Mouse (Mus musculus): ENCODE data around the gene Smco2. TPM values are rescaled to one million over a fixed set of nuclear protein-coding genes. Genes with fewer than 3 reads are reported as not detected.

The Smco2 gene
- total RNA-seq, 2 experiments from 2014 or later, result not detected

DNA sequence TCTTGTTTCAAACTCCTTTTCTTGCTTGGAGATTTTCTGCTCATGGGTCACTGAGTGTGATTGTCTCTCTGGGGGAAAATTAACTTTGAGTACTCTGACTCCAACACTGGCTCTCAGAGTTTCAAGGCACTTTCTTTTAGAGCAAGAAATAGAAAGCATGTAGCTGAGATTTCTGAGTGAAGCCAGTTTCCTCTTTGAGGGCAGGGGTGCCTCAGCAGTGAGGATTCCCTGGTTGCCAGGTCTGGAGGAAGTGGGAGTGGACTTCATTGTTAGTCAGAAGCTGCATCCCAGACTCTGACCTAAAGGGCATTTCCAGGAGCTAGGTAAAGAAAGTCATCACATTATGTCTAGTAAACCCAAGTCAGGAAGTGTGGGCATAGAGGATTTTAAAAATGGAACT is 40.7 kb downstream of the Smco2 start:
- no peak for ATAC-seq (replicated peaks; ENCODE audit: low FRiP score, low TSS enrichment, poor library complexity, severe bottlenecking)

DNA sequence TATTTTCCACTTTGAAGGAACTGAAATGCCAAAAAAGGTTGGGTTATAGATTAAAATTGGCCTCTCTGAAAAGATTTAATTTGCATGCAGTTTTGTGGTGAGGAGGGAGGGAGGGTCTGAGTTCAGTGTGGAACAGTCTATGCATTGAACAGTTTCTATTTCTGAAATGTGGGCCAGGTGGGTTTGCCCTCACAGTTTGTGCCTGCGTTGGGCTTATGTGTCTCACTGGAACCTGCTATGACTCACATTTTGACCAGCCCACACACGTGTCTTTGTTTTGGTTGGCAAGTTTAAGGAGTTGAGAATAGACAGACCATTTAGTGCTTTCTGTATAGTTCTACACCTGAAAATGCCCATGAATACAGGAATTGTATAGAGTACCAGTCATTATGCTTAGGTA is 44.0 kb downstream of the Smco2 start:
- no peak for ATAC-seq (replicated peaks; ENCODE audit: low FRiP score, low TSS enrichment, poor library complexity, severe bottlenecking)

DNA sequence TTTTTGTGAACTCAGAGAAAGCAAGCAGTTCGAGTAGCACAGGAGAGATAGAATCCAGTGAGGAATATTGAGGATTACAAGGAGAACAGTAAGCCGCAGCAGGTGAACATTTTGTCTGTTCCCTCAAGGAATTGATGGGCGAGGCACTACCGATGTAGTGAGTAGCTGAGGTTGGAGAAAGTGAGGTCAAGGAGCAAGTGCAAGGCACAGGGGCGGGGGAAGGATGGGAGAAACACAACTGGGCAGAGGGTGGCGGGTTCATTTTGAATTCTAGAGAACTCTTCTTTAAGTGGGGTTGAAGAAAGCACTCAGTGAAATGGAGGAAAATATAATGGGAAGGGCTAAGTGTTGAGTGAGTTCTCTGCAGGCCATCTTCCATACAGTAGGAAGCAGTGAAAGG is 48.8 kb downstream of the Smco2 start:
- ATAC-seq (replicated peaks; ENCODE audit: low FRiP score, low TSS enrichment, poor library complexity, severe bottlenecking), result no peak

DNA sequence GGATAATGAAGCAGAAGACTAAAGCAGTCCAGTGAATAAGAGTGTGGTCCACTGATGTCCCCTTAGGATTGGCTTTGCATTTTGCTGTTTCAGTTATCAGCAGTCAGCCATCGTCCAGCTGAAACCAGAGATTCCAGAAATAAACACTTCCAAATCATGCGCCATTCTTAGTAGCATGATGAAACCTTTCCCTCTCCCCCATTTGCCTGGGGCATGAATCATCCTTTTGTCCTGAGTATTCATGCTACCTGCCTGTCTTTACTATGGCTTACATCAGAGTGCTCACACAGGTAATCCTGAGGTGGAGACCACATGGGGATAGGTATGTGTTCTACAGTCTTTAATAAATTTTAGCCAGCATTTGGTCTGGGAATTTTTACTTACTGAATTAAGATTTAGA is 49.7 kb downstream of the Smco2 start:
- ATAC-seq (replicated peaks; ENCODE audit: low FRiP score, low TSS enrichment, poor library complexity, severe bottlenecking), result no peak

DNA sequence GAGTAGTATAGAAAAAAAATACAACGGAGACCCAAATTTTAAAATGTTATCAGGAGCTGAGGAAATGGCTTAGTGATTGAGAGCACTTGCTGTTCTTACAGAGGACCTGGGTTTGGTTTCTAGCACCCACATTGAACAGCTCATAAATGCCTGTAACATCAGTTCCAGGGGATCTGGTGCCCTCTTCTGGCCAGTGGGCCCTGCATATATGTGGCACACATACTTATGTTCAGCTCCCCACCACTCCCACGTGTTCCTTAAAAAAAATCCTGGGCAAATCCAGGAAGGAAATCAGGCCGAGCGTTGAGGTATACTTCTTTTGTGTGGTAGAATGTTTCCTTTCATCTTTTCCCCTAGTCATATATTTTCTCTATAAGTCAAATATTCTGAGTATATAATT is 52.0 kb downstream of the Smco2 start:
- ATAC-seq (replicated peaks; ENCODE audit: low FRiP score, low TSS enrichment, poor library complexity, severe bottlenecking), result no peak

DNA sequence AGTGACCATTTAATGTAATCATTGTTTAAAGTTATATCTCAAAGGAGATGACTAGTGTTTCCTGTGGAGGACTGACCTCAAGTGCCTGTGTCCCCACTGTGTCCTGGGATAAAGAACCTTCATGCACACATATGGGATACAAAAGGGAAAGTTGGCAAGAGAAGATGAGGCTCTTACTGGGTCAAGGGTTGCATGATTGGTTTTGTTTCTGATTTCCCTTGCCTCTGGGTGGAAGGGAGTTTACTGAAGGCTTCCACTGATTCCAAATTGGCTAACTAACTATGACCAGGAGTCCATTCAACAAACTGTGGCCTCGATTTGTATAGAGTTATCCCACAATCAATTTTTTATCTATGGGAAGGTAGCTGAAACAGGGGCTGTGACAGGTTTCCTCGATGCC is 53.7 kb downstream of the Smco2 start:
- no peak for ATAC-seq (replicated peaks; ENCODE audit: low FRiP score, low TSS enrichment, poor library complexity, severe bottlenecking)

DNA sequence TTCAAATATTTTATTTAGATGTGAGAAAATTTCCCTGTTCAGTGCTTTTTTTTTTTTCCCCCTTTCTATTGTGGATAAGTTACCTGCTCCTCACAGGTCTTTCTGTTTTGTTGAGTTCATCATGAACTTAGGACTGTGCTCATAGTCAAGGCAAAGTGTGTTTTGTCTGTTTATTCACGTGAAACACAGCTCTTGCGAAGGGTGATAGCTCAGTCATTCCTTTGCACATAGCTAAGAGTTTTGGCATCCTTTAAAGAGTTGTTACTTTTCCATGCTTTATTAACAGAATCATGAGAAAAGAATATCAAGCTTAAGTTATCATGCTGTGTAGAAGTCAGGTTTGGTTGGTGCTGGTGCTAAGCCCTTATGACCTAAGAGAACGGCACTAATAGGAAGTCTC is 54.8 kb downstream of the Smco2 start:
- ATAC-seq (replicated peaks; ENCODE audit: low FRiP score, low TSS enrichment, poor library complexity, severe bottlenecking), result no peak

DNA sequence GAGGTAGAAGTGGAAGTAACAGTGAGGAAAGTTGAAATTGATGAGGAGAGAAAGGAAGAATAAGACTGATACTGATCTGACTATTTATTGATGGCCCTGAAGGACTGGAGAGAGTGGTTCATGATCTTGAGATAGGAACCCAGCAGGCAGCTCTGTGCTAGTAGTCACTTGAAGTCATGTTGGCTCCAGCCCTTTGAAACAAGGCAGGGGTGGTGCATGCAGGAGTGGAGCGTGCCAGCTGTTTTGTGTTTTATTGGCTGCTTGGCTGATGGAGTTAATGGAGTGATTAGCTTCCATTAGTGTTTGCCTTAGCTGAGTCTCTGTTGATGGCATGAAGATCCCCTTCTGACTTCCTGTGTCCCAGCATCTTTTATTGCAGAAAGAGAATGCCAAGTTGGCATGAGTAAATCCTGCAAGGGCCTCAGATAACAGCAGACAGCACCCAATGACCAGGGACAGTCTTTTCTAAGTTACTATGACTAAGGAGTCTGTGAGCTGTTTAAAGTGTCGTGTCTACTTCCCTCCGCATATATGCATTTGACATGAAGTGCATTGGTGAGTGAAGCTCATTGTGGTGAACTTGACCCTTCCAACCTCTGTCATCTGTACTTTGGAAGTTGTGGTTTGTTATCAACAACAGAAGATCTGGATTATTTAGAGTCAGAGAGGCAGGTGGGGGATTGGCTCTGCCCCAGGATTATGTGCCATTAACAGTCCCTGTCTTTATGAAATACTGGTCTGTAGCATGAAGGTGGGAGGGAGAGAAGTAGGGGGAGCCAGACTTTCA is 56.3 kb downstream of the Smco2 start:
- ATAC-seq (replicated peaks; ENCODE audit: low FRiP score, low TSS enrichment, poor library complexity, severe bottlenecking), result no peak

DNA sequence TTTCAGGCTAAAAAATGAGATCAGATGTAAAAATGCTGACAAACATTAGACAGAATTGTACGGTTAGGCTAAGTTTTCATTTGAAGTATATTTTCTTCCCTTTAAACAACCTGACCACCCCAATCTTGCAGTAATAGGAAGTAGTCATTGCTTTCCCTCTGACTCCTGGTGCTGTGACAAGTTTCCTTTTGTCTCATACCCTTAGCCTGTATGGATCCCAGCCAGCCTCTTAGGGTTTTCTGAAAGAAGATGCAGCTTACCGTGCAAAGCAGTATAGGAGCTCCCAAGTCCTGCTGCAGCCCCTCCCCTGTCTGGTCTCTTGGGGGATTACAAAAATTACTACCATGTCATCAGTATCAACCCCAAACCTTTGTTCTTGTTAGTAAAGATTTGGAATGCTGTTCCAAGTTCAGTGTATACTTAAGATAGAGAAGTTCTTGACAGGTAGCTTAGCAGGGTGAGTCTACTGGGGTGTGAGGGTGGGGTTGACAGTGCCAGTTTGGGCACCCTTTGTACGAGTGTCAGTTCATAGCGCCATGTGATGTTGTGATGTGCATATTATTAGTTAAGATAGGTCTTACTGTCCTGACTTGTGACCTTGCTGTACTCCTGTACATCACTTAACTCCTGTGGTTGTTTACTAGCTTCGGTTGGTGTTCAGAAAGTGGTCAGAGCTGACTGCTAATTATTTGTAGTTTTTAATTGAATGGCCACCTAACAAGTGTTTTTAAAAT is 57.3 kb downstream of the Smco2 start:
- ATAC-seq (replicated peaks; ENCODE audit: low FRiP score, low TSS enrichment, poor library complexity, severe bottlenecking), result no peak

DNA sequence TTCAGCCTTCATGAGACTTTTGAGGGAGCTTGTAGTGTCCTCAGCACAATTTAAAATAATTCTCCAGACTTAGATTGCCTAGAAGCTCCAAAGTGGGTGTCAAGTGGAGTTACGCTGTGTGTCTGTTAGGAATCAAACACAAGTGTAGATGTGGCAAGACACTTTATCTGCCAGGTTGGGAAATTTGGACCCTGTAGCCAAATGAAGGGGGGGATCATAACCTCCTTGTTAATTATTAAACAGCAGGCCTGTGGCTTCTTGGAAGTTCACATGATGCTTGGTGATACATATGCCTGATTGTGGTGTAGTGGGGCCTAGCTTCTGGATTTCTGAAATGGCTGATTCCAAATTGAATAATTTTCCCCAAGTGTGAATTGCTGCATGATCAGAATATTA is 57.9 kb downstream of the Smco2 start:
- ATAC-seq (replicated peaks; ENCODE audit: low FRiP score, low TSS enrichment, poor library complexity, severe bottlenecking), result no peak

DNA sequence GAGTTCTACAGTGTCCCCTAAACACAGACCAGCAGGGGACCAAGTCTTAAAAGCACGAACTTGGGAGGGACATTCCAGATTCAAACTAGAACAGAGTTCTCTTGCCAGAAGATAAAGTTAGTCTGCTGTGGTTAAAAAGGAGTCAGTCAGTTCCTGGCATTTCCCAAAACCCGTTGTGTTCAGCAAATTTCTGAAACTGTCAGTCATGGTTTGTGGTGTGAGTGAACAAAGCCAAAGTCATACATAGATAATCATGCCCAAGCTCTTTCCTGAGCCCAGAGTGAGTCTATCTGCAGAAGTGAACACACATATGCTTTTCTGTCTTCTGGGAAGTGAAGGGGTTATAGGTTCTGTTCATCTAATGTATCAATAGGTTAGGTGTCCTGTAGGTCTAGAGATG is 58.9 kb downstream of the Smco2 start:
- ATAC-seq (replicated peaks; ENCODE audit: low FRiP score, low TSS enrichment, poor library complexity, severe bottlenecking), result peak; percentile 38; the same call in 1 of the 2 replicates

DNA sequence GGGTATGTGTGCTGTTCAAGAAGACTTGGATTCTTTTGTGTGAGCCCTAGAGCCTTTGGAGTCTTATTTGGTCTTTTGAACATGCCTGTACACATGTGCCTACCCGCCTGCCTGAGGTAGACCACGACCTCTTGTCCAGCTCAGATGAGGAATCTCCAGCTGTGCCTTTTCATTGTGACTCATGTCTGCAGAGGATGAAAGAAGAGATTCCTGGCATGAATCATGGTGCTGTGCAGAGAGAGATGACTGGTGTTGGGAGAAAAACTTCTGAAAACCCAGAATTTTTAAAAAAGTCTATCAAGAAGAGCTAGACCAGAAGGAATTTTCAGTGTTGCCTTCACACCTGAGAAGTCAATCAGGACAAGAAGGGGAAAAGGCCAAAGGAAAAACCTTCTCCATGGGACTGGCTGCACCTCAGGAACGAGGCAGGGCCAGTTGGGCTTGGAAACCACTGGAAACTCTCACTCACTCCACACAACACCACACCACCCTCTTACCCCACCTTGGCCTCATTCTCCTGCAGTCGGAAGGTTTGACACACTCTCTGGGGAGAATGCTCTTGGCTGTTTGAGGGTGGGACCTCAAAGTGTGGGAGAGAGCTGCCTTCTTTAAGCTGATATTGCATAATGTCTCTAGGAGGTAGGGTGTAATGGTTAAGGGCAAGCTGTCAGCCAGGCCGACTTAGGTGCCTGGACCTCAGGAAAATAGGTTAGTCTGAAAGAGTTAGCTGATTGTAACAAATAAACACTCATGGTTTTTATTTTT is 60.0 kb downstream of the Smco2 start:
- no peak for ATAC-seq (replicated peaks; ENCODE audit: low FRiP score, low TSS enrichment, poor library complexity, severe bottlenecking)

DNA sequence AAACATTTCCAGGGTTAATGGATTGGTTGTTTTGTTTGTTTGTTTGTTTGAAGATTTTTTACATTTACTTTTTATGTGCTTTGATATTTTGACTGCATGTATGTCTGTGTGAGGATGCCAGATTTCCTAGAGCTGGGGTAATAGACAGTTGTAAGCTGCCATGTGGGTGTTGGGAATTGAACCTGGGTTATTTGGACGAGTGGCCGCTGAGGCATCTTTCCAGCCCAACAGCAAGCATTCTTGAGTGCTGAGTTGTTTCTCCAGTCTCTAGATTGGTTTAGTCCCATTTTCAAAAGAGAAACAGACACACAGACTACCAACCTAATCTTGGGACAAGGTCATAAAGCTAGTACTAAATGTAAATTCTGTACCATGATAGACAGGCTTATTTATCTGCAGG is 60.9 kb downstream of the Smco2 start:
- ATAC-seq (replicated peaks; ENCODE audit: low FRiP score, low TSS enrichment, poor library complexity, severe bottlenecking), result no peak

DNA sequence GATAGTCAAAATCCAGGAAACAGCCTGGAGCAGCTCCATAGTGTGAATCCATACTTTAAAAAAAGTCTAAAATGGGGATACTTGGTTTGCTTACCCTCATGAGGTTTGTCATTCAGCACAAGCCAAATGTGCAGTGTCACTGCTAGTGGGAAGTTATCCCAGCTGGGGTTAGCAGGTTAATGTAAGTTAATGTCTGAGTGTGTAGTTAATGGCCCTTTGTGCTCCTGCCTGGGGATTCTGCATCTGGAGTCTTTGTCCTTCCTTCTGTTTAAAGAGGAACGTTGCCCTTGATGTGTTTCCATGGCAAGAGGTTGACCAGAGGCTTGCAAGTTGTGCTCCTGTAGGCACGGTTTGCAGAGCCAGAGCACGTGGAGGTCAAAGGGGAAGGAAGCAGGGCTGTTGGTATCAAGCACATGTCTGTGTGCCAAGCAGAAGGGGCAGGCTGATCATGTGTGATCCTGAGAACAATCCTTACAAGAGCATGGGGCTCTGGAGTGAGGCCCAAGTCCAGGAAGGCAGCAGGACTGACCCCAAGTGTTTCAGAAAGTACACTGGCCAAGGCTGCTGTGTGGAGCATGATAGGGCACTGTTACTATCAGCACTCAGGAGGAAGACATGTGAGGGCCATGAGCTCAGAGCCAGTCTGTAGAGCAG is 63.1 kb downstream of the Smco2 start:
- ATAC-seq (replicated peaks; ENCODE audit: low FRiP score, low TSS enrichment, poor library complexity, severe bottlenecking), result 0 out of 2 replicates have a peak, but pooled peaks have one; percentile 50

DNA sequence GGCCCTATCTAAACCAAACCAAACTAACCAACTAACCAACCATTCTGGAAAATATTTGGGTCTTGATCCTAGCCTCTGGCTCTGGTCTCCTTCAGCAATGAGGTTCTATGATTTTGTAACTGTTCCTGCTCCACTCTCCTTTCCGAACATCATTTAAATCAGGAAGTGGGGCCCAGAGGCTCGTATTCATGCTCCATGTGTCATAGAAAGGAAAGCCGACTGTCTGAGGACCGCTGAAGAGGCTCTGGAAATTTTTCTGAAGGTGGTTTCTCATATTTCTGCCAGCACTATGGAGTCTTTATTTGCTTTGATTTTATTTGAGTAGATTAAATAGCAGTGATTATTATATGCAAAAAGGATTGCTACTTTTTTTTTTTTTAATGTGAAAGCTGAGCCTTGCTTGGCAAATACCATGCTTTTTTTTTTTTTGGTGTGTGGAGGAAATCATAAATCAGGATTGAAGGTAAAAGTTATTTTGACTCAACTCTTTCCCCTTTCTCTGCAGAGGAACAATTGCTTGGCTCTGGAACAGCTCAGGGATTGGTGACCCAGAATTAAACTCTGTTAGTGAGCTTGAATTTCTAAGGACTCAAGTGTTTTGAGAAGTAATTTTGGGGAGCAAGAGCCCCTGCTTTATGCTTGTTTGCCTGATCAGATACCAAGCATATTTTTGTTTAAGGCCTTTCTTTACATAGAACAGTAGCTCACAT is 63.7 kb downstream of the Smco2 start:
- no peak for ATAC-seq (replicated peaks; ENCODE audit: low FRiP score, low TSS enrichment, poor library complexity, severe bottlenecking)

DNA sequence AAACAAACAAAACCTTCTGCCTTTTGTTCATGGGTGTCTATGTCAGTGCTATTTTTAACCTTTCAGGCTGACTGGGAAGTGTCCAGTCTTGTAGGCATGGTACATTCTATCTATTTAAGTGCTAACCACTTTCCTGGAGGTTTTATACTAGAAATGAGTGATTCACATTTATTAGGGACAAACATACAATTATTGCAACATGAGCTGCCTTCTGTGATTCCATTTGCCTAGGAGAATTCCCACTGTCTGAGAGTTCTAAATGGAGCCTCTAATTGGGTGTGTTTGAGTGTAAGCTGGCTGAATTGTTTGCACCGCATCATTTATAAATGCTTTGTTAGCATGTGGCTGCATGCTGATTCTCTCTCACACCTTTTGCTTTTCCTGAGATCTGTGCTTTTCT is 65.9 kb downstream of the Smco2 start:
- ATAC-seq (replicated peaks; ENCODE audit: low FRiP score, low TSS enrichment, poor library complexity, severe bottlenecking), result no peak

DNA sequence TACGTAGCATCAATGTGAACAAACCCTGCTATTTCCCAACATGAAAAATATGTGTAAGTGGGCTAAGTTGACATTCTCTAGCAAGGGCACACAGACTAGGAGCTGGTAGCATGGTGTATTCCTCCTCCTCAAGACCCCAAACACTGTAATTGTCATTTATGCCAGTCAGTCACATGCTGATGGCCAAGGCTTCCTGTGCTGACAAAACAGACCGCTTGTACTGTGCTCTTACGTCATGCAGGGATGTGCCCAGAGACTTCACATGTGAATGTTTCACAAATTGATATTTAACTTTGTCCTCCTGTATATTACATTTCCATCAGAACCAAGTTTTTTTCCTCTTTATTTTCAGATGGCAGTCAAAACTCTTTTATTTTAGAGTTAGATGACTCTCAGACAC is 67.5 kb downstream of the Smco2 start:
- no peak for ATAC-seq (replicated peaks; ENCODE audit: low FRiP score, low TSS enrichment, poor library complexity, severe bottlenecking)

DNA sequence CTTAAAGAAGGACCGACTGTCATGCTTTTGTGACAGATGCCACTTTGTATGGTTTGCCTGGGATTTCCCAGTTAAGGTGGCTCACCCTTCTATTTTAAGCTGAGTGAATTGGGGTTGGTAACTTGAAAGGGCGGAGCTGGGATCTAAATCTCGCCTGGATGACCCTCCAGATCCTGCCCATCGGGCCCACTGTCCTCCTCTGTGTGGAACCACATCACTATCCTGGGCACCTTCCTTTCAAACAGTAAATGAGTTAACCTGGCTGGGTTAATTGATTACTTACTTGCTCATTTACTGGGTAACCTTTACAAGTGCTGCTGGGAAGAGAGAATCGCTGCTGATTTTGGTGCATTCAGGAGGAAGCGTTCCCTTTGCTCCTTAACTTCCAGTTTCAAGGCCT is 68.4 kb downstream of the Smco2 start:
- ATAC-seq (replicated peaks; ENCODE audit: low FRiP score, low TSS enrichment, poor library complexity, severe bottlenecking), result no peak

All from megakaryocyte-erythroid progenitor cell, adult 5-6 weeks (primary cell).